Mouse (Mus musculus) forebrain, embryonic 15.5 days (tissue): ENCODE measurements at regions not wholly inside any gene's neighbourhood (a gene's known extent, or its start where the extent isn't known, plus 50 kb on each side); places are given as distances from the start of the nearest gene placed in this dataset.

Source experiments
- ATAC-seq: fragments of 200-750 bp; cut with Nextera tagmentation; replicated peaks from 2 replicates; pipeline ENCODE4 v1.8.0; 2017; ENCODE audit warnings: mild to moderate bottlenecking, moderate TSS enrichment, moderate library complexity
- H3K27ac ChIP-seq: fragments of 300-500 bp; sonication (generic); replicated peaks from 2 replicates; pipeline ENCODE4 v1.5.1; 2015; ENCODE audit warnings: mild to moderate bottlenecking, inconsistent platforms
- H3K27me3 ChIP-seq: fragments of 300-500 bp; sonication (generic); 2 replicates; pipeline ENCODE4 v1.6.1; 2015; ENCODE audit warnings: inconsistent platforms
- H3K36me3 ChIP-seq: fragments of 300-500 bp; sonication (generic); 2 replicates; pipeline ENCODE4 v1.6.1; 2015; ENCODE audit warnings: mild to moderate bottlenecking, inconsistent platforms
- H3K4me1 ChIP-seq: fragments of 300-500 bp; sonication (generic); 2 replicates; pipeline ENCODE4 v1.6.1; 2015; ENCODE audit warnings: inconsistent platforms
- H3K4me2 ChIP-seq: fragments of 300-500 bp; sonication (generic); replicated peaks from 2 replicates; pipeline ENCODE4 v1.6.1; 2015; ENCODE audit warnings: mild to moderate bottlenecking, inconsistent platforms
- H3K4me3 ChIP-seq: fragments of 300-500 bp; sonication (generic); 2 replicates; pipeline ENCODE4 v1.5.1; 2015; ENCODE audit warnings: mild to moderate bottlenecking, inconsistent platforms
- H3K9ac ChIP-seq: fragments of 300-500 bp; sonication (generic); replicated peaks from 2 replicates; pipeline ENCODE4 v1.6.1; 2015; ENCODE audit warnings: mild to moderate bottlenecking, inconsistent platforms
- H3K9me3 ChIP-seq: fragments of 300-500 bp; sonication (generic); 2 replicates; pipeline ENCODE4 v1.6.1; 2016; ENCODE audit warnings: inconsistent platforms
- WGBS: fragments of 180-500 bp; shearing (Covaris S2); methylation state at CpG from one replicate; pipeline ENCODE4 v1.1.7; 2015; ENCODE audit warnings: mixed read lengths; 5-methylcytosine and 5-hydroxymethylcytosine counted together

- H3K36me3 ChIP-seq: no peaks in the 10 kb centered on the region
- peaks cover 39% of the 10 kb centered on the region for H3K4me1 ChIP-seq
- H3K27me3 ChIP-seq: no peaks in the 10 kb centered on the region
- H3K4me2 ChIP-seq: no peak overlapping the region
- no peak overlapping the region for H3K9ac ChIP-seq
- ATAC-seq: no peak
- no peak overlapping the region for H3K4me3 ChIP-seq
- no peak overlapping the region for H3K27ac ChIP-seq
- H3K9me3 ChIP-seq: no peaks in the 10 kb centered on the region
- 55% methylated on average over 4 of the region's 4 CpGs for WGBS
These were observed 246.1 kb upstream of the Cadm1 start for GRCm38 (mm10) chr9:47283746-47284455.

GRCm38 (mm10) chr9:47286930-47287722, 242.8 kb upstream of the Cadm1 start:
- 48% methylated on average over 9 of the region's 9 CpGs for WGBS
- no peak for ATAC-seq

GRCm38 (mm10) chr9:47288587-47289199, 241.3 kb upstream of the Cadm1 start:
- 68% methylated on average over 7 of the region's 7 CpGs for WGBS
- no peak for ATAC-seq
- no peaks in the 10 kb centered on the region for H3K36me3 ChIP-seq

More at GRCm38 (mm10) chr9:47286930-47287722, 242.8 kb upstream of the Cadm1 start:
- peak overlapping the region; percentile 47 for H3K27ac ChIP-seq
- no peak overlapping the region for H3K4me3 ChIP-seq
- H3K4me1 ChIP-seq: peaks cover 14% of the 10 kb centered on the region
- H3K27me3 ChIP-seq: no peaks in the 10 kb centered on the region
- H3K4me2 ChIP-seq: no peak overlapping the region
- H3K9me3 ChIP-seq: no peaks in the 10 kb centered on the region
- H3K9ac ChIP-seq: no peak overlapping the region
- no peaks in the 10 kb centered on the region for H3K36me3 ChIP-seq

GRCm38 (mm10) chr9:47300633-47301032, 229.3 kb upstream of the Cadm1 start:
- H3K9me3 ChIP-seq: no peaks in the 10 kb centered on the region
- H3K36me3 ChIP-seq: no peaks in the 10 kb centered on the region
- H3K27me3 ChIP-seq: no peaks in the 10 kb centered on the region
- H3K4me3 ChIP-seq: no peak overlapping the region
- H3K27ac ChIP-seq: no peak overlapping the region
- no peak for ATAC-seq
- 0 out of 2 replicates have a peak, but pooled peaks cover 4% of the 10 kb centered on the region for H3K4me1 ChIP-seq
- 70% methylated on average over 1 of the region's 1 CpGs for WGBS
- H3K9ac ChIP-seq: no peak overlapping the region
- H3K4me2 ChIP-seq: no peak overlapping the region

More at GRCm38 (mm10) chr9:47288587-47289199, 241.3 kb upstream of the Cadm1 start:
- H3K9me3 ChIP-seq: no peaks in the 10 kb centered on the region
- H3K9ac ChIP-seq: no peak overlapping the region
- no peak overlapping the region for H3K4me3 ChIP-seq
- H3K27ac ChIP-seq: no peak overlapping the region
- H3K4me2 ChIP-seq: no peak overlapping the region
- no peaks in the 10 kb centered on the region for H3K27me3 ChIP-seq
- peaks cover 11% of the 10 kb centered on the region for H3K4me1 ChIP-seq

GRCm38 (mm10) chr9:47307125-47307751, 222.7 kb upstream of the Cadm1 start:
- H3K9ac ChIP-seq: no peak overlapping the region
- no peaks in the 10 kb centered on the region for H3K36me3 ChIP-seq
- no peaks in the 10 kb centered on the region for H3K9me3 ChIP-seq
- H3K27ac ChIP-seq: no peak overlapping the region
- H3K4me2 ChIP-seq: no peak overlapping the region
- 59% methylated on average over 7 of the region's 7 CpGs for WGBS
- peak; percentile 66 for ATAC-seq
- no peak overlapping the region for H3K4me3 ChIP-seq
- no peaks in the 10 kb centered on the region for H3K27me3 ChIP-seq
- peaks cover 19% of the 10 kb centered on the region for H3K4me1 ChIP-seq

GRCm38 (mm10) chr9:47307752-47308500, 222.0 kb upstream of the Cadm1 start:
- WGBS: 29% methylated on average over 17 of the region's 17 CpGs
- H3K4me3 ChIP-seq: no peak overlapping the region
- no peak overlapping the region for H3K9ac ChIP-seq
- H3K4me2 ChIP-seq: no peak overlapping the region; the same call in 1 of the 2 replicates
- peaks cover 19% of the 10 kb centered on the region for H3K4me1 ChIP-seq
- H3K27ac ChIP-seq: 0 out of 2 replicates have a peak overlapping the region, but pooled peaks have one; percentile 31
- ATAC-seq: 0 out of 2 replicates have a peak, but pooled peaks have one; percentile 6
- H3K27me3 ChIP-seq: no peaks in the 10 kb centered on the region
- H3K9me3 ChIP-seq: no peaks in the 10 kb centered on the region
- no peaks in the 10 kb centered on the region for H3K36me3 ChIP-seq

- Histone ChIP-seq H3K27ac (no peak overlapping the region), H3K9me3 (no peaks in the 10 kb centered on the region), H3K4me1 (0 out of 2 replicates have a peak, but pooled peaks cover 5% of the 10 kb centered on the region), H3K9ac (no peak overlapping the region), H3K4me2 (no peak overlapping the region), H3K4me3 (no peak overlapping the region), H3K27me3 (no peaks in the 10 kb centered on the region), H3K36me3 (no peaks in the 10 kb centered on the region)
- 51% methylated on average over 4 of the region's 4 CpGs for WGBS
- no peak for ATAC-seq
These were observed 216.5 kb upstream of the Cadm1 start for GRCm38 (mm10) chr9:47313433-47313832.

- Histone ChIP-seq H3K27me3 (no peaks in the 10 kb centered on the region), H3K36me3 (no peaks in the 10 kb centered on the region), H3K27ac (no peak overlapping the region), H3K9ac (no peak overlapping the region), H3K4me1 (0 out of 2 replicates have a peak, but pooled peaks cover 5% of the 10 kb centered on the region), H3K4me3 (no peak overlapping the region), H3K9me3 (no peaks in the 10 kb centered on the region), H3K4me2 (no peak overlapping the region)
- 87% methylated on average over 1 of the region's 1 CpGs for WGBS
- ATAC-seq: no peak
These were observed 215.7 kb upstream of the Cadm1 start for GRCm38 (mm10) chr9:47314236-47314635.

- no peaks in the 10 kb centered on the region for H3K9me3 ChIP-seq
- no peaks in the 10 kb centered on the region for H3K36me3 ChIP-seq
- 91% methylated on average over 1 of the region's 1 CpGs for WGBS
- no peak overlapping the region for H3K9ac ChIP-seq
- H3K27me3 ChIP-seq: no peaks in the 10 kb centered on the region
- no peak for ATAC-seq
- no peaks in the 10 kb centered on the region for H3K4me1 ChIP-seq
- no peak overlapping the region for H3K4me3 ChIP-seq
- H3K27ac ChIP-seq: no peak overlapping the region
- H3K4me2 ChIP-seq: no peak overlapping the region
These were observed 209.6 kb upstream of the Cadm1 start for GRCm38 (mm10) chr9:47320345-47320744.

GRCm38 (mm10) chr9:47321106-47321789, 208.7 kb upstream of the Cadm1 start:
- Histone ChIP-seq H3K36me3 (no peaks in the 10 kb centered on the region), H3K4me3 (no peak overlapping the region), H3K27me3 (no peaks in the 10 kb centered on the region), H3K27ac (no peak overlapping the region), H3K4me1 (no peaks in the 10 kb centered on the region), H3K9me3 (no peaks in the 10 kb centered on the region), H3K4me2 (no peak overlapping the region), H3K9ac (no peak overlapping the region)
- ATAC-seq: no peak
- WGBS: 71% methylated on average over 10 of the region's 10 CpGs

- Histone ChIP-seq H3K36me3 (no peaks in the 10 kb centered on the region), H3K9me3 (no peaks in the 10 kb centered on the region), H3K4me3 (no peak overlapping the region), H3K4me2 (no peak overlapping the region), H3K27me3 (no peaks in the 10 kb centered on the region), H3K9ac (no peak overlapping the region), H3K4me1 (no peaks in the 10 kb centered on the region), H3K27ac (no peak overlapping the region)
- 69% methylated on average over 5 of the region's 5 CpGs for WGBS
- no peak for ATAC-seq
These were observed 207.7 kb upstream of the Cadm1 start for GRCm38 (mm10) chr9:47322293-47322692.
